Mouse (Mus musculus): ENCODE results near the gene Wnt5a.

The Wnt5a gene

DNA sequence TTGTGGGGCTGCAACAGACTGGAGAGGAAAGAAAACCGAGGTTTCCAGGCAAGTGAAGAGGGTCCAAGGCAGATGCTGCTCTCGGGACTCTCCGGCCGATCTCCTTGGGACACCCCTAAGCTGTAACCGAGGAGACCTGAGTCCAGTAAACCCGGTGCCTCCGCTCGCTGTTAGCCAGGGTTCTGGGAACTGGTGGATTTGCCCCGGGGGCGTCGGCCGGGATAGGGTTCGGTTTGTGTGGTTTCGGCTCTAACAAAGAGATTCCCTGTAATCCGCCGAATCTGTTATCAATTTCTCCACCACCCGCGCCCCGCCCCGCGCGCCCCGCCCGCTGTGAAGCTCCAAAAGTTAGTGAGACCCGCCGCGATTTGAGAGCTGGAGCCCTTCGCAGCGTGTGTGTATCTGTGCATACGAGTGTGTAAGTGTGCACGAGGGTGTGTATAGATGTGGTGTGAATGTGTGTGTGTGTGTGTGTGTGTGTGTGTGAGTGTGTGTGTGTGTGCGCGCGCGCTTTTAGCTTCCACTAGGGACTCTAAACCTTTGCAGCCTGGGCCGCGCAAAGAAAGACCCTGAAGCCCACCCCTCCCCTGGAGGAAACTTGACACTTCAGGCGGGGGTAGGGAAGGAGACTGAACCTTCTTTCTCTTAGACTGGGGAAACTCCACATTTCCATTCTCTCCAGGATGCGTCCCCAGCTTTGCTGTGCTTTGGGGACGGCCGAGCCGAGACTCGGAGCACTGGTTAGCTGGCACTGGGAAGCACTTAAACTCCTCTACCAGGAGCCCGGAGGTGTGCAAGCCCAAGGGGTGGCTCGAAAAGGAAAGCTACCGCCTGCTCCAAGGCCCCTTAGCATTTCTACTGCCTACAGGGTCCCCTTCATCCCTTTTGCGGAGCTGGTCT is 5.1 kb downstream of the Wnt5a start:
- DNase-seq = peak; percentile 42

DNA sequence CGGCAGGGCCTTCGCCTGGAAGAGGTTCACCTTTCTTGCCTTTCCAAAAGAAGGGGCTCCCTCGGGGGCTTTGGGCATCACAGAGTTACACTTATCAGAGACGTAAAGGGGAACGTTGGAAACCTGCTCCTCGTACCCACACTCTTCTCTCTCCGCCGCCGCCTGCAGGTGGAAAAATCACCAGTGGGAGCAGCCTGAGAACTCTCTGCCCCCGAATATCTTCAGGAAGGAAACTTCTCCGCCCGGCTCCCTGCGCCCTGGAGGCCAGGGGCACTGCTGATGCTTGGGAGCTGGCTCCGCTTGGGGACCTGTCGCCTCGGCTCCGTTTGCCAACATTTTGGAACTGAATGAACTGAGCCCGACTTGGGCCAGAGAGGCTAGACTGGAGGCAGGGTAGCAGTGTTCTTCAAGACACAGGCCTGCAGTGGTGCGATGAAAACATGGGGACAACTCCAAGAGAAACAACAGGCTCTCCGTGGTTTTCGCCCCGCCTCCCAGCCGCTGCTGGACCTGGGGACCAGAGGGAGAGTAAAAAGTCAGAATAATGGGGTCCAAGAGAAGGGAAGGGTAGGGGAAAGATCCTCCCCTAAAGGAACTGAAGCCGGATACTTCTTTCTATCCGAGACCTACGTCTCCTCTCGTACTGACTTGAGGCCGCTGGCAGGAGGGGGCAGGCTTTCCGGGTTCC is 5.9 kb downstream of the Wnt5a start:
- DNase-seq = peak; percentile 35

DNA sequence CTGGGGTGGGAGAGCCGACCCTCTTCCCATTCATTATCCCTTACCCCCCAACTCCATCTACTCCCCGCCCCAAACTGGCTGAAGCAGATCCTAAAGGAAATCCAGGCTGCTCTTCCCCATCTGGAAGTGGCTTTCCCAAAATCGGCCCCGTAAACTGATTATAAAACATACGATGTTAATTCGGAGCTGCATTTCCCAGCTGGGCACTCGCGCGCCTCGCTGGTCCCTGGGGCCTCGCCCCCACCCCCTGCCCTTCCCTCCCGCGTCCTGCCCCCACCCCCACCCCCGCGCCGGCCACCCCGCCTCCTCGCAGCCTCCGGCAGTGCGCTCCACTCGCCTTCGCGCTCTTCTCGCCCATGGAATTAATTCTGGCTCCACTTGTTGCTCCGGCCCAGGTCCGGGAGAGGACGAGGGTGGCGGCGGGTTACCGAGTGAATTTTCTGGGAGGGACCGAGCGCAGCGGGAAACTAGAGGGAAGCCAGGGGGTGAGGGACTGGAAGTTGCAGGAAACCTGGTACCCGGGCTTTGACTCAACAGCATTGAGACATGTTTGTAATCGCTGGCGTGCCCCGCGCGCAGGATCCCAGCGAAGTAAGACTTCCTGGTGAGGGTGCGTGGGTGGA is 6.6 kb downstream of the Wnt5a start:
- DNase-seq = peak; percentile 19

DNA sequence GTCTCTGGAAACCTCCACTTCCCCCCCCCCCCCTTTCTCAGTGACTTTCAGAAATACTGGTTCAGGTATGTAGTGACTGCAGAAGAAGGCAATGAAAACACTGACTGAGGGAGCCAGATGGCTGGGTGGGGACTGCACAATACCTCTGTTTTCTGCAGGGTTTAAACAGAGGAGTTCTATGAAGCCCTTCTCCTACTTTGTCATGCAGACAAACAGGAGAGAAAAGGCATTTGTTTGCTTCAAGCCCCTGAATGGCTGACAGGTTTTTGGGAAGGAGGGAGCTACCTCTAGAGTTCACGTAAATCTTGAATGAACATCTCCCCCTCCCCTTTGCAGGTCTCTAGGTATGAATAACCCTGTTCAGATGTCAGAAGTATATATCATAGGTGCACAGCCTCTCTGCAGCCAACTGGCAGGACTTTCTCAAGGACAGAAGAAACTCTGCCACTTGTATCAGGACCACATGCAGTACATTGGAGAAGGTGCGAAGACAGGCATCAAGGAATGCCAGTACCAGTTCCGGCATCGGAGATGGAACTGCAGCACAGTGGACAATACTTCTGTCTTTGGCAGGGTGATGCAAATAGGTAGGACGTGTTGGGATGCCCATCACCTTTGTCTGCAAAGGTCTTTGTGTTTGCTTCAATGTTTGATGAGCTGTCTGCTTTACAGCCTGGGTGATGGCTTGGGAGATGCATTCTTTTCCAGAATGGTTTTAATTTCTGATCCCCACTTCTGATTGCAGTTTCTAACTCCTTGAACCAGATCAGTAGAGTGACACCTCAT is 8.4 kb downstream of the Wnt5a start:
- no peak for DNase-seq

DNA sequence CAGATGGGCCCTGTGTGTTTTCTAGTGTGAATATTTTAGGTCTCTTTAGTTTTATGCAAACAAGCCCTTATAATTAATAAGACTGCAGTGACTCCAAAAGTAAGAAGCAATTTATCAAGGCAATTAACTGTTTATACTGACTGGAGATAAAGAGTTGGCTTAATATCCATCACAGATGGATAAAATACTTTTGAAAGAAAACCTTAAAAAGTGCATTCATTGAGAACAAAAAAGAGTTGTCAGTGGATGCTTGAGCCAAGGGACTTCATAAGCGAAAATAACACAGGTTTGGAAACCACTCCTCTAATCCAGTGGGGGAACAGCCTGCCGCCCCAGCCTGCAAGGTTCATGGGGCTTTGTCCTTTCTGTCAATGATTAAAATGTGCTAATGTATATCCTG is 9.6 kb downstream of the Wnt5a start:
- DNase-seq = no peak

DNA sequence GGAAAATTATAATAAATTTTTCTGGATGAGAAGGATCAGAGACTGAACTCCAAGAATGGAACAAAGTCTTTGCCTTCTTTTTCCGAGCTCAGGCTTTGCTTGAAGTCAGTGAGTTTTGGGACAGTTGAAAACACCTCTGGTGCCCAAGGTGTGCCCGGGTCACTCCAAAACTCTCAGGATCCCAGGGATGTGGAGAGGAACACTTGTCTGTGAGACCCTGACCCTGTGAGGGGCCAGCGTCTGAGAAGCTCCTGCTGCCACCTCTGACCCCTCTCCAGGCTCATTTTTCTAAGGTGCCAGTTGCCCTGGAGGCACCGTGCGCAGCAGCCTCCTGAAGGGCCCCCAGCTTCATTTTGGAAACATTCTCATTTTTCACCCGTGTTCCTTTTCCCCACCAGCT is 10.8 kb downstream of the Wnt5a start:
- DNase-seq = no peak

DNA sequence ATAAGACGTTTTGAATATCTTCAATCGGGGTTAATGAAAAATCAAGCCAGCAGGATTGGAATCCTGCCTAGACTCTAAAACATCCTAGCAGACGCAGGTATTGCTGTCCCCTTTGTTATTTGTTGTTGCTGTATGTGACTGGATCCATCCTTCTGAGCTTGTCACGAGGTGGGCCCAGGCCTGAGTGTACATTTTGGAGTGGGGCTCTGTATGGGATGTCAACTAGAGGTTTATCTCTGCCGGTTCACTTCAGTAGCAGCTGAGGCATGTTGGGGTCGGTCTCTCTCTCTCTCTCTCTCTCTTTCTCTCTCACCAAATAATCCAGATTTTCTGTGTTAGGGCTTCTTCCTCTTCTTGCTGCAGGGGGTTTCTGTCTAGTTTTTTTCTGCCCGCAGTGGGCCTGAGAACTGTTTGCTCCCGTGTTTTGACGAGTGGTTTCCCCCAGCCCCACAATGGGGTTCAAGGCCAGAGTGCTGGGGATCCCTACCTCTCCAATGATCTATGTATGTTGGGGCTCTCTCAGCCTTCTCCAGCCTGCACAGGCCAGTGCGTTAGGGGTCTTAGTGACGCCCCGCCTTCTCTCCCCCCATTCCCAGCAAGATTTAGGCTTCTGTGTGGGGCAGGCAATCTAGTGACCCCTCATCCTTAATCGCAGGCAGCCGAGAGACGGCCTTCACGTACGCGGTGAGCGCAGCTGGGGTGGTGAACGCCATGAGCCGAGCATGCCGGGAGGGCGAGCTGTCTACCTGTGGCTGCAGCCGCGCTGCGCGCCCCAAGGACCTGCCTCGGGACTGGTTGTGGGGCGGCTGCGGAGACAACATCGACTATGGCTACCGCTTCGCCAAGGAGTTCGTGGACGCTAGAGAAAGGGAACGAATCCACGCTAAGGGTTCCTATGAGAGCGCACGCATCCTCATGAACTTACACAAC is 13.3 kb downstream of the Wnt5a start:
- DNase-seq = no peak

DNA sequence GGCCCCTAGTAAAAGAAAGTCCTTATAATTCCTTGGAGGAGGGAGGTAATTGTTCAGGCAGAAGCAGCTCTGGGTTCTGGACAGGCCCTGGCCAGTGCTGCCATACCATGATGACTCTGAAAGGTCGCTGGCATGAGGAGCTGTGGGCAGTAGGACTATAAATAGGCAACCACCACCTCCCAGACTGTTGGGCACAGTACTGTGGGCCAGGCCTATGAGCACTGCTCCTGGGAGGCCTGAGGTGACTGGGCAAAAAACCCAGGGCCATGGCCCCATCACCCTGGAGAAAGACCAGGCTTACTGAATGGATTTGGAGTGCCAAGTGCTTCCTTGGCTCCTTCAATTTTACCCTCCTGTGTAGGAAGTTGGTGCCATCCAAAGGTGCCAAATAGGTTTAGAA is 16.6 kb downstream of the Wnt5a start:
- no peak for DNase-seq

DNA sequence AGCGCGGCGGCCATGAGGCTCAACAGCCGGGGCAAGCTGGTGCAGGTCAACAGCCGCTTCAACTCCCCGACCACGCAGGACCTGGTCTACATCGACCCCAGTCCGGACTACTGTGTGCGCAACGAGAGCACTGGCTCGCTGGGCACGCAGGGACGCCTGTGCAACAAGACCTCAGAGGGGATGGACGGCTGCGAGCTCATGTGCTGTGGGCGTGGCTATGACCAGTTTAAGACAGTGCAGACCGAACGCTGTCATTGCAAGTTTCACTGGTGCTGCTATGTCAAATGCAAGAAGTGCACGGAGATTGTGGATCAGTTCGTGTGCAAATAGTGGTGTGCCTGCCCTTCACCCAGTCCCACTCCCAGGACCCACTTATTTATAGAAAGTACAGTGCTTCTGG is 18.1 kb downstream of the Wnt5a start:
- no peak for DNase-seq

DNA sequence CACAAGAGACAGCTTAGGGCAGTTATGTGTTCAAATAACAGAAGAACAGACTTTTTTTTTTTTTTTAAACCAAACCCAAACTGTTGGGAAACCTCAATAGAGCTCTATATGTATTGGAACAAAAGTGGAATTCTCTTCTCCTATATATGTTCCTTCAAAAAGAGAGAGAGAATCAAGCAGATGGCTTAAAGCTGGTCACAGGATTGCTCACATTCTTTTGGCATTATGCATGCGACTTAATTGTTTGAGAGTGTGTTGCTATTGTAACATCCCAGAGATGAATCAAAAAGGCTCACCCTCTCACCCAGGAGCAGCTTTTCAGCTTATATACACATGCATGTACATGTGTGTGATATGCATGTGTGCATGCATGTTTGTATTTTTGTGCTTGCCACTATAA is 21.0 kb downstream of the Wnt5a start:
- DNase-seq = no peak

DNA sequence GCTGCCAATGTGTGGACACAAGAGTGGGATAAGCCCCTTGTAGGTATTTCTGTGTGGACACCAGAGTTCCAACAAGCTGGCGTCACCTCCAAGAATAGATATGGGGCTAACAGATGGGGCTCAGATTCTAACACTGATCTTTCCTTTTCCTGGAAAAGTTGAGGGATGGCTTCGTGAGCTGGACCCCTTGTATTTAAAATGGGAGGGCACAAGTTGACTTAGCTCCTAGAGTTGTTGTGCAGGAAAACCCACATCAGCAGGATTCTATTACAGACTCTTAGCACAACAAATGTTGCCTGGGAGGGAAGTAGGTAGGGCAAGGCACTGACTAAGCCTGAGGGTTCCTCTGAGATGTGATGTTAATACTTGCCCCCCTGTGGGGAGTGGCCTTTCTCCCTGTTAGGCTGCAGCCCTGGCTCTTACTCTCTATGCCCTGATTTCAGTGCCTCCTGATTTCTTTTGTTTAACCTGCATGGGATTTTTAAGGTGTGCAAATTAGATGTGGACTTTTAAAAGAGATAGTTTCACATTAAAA is 23.7 kb downstream of the Wnt5a start:
- no peak for DNase-seq

DNA sequence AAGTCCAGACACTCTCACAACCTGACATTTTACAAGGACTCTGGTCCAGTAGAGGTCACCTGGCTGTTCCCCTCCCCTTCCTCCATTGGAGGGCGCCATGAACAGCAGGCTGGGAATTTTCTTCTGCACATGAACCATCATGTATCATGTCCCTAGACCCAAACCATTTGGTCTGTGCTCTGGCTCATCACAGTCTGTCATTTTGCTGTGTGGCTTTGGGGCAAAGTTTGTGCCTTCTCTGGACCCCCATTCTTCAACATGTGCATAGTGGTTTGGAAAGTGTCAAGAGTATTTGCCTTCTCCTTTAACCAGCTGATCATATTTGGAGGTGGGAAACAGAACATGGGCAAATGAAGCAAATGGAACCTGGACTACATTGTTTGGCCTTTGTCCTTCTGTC is 27.0 kb downstream of the Wnt5a start:
- no peak for DNase-seq

DNA sequence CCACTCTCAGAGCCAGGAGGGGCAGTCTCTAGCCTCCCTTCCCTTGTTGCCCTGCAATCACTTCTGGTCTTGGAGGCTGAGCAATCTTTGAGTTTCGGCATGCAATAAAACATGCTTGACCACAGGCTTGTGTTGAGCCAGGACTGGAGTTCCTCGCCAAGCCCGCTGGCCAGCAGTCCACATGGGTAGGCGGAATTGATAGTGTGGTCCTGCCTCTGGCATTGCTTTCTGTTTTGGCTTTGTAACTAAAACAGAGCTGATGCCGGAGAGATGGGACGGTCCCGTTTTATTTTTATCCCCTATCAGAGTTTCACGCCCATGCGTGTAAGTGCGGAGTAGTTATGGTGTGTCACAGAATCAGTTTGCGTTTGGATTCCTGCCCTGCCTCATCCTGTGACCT is 28.4 kb downstream of the Wnt5a start:
- no peak for DNase-seq

DNA sequence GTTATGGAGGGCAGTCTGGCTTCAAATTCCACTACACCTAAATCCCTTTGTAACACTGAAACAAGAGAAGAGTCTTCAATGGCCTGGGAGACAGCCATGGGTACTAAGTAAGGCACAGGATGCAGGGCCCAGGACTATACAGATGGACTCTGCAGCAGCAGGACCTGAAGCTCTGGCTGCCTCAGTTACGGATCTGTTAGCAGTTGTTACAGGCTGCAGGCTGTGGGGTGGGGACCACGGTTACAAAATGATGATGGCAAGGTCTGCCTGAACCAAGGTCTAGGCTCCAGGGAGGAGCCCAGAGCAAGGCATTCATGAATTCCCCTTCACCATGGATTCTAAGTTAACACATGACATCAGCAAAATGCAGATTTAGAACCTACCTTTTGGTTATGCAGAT is 29.3 kb downstream of the Wnt5a start:
- no peak for DNase-seq

DNA sequence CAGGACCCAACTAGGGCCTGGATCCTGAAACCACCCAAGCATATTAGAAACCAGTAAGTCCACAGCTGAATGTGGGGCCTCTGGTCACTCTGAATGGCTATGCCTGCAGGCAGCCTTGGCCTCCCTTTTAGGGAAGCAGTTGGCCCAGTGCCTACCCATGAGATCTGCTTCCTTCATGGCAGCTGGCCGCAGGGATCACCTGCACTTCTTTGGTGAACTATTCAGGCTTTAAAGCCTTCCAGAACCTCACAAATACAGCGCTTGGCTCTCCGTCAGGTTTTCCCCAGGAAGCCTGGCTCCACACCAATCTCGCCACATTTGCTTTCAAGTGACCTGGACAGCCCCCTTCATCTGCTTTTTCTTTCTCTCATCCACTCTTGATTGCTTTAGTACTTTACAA is 31.3 kb downstream of the Wnt5a start:
- DNase-seq = peak; percentile 46

DNA sequence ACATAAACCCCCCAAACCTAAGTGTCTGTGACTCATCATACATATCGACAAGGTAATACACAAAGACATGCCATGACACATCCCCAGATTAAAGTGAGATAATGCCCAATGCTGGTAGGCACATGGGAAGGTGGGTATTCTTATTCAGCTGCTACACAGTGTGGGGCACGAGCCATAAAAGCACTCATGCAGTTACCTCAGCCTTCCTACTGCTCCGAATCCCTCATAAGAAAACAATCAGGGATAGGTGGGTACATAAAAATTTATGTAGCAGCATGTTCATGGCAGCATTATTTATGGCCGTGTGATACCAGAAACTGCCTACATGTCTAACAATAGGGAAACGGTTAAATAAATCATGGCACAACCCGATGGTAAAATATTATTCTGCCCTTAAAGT is 35.0 kb downstream of the Wnt5a start:
- DNase-seq = no peak

DNA sequence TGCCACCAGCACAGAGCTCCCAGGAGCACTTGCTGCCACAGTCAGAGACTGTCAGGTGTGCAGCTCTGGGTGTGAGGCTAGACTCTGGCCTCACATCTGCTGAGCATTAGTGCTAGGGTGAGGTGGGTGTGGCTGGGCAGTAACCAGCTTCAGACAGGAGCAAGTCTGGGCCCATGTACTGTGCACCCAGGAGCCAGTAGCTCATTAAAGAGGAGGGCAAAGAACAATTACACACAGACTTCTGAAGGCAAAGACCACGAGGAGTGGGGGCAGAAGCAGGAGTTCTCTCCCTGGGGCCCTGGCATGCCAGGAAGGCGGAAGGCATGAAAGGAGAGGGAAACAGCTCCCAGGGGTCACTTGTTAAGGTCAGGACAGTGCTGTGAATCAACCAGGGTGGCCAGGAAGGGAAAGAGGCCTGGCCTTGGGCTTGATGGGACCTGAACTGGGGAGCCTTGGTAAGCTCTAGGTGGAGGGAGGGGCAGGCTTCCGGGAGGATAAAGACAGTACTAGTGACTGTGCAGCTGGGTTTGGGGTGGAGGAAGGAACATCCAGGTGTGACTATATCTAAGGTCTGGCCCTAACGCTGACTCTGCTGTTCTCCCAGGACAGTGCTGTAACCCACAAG is 37.7 kb downstream of the Wnt5a start:
- DNase-seq = no peak

DNA sequence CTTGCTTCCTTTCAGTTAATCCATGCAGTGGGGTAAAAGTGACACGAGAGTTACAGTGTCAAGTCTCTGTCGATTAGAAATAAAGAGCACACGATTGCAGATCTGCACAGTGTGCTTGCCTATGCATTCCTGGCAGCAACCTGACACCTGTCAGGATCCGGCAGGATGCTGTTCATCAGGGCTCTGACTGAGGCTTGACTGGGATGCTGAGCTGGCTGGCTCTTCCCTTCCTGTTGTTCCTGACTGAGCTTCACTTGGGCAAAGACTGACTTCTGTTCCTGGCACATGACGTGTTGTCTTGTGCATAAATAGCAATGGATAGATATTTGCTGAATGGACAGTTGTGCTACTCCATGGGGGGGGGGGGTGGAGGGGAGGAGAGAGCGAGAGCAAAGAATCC is 57.3 kb downstream of the Wnt5a start:
- DNase-seq = no peak
